Mouse (Mus musculus) ES-E14 (cell line): Measurements from ENCODE around the gene Adora1.

Experiments used
- CHD2 ChIP-seq: IDR thresholded peaks from 2 replicates; pipeline ENCODE4 v1.6.1; 2014; ENCODE audit warnings: mild to moderate bottlenecking, low read depth, low read length, inconsistent platforms
- HCFC1 ChIP-seq: IDR thresholded peaks from 2 replicates; pipeline ENCODE4 v1.6.1; 2012; ENCODE audit warnings: low read length, inconsistent platforms, borderline replicate concordance; ENCODE audit not compliant: insufficient read depth
- MAFK ChIP-seq: IDR thresholded peaks from 2 replicates; pipeline ENCODE4 v1.6.1; 2014; ENCODE audit warnings: mild to moderate bottlenecking, low read depth, low read length, inconsistent platforms; ENCODE audit not compliant: insufficient read depth
- ZC3H11A ChIP-seq: IDR thresholded peaks from 2 replicates; pipeline ENCODE4 v1.6.1; 2012; ENCODE audit warnings: low read depth, mild to moderate bottlenecking, inconsistent platforms, low read length, borderline replicate concordance
- ZNF384 ChIP-seq: IDR thresholded peaks from 2 replicates; pipeline ENCODE4 v1.6.1; 2012; ENCODE audit warnings: low read depth, low read length, inconsistent platforms

GRCm38 (mm10) chr1:134206085-134206484 lies 29.1 kb downstream of the Adora1 start:
- TF ChIP-seq MAFK (no peak), CHD2 (no peak), HCFC1 (no peak), ZC3H11A (no peak), ZNF384 (no peak)
